Mouse (Mus musculus): ENCODE results near the gene Fgf22. TPM values are rescaled to one million over a fixed set of nuclear protein-coding genes. Genes with fewer than 3 reads are reported as not detected.

Gene Fgf22
- total RNA-seq, 1 experiment = 1.5 TPM

DNA sequence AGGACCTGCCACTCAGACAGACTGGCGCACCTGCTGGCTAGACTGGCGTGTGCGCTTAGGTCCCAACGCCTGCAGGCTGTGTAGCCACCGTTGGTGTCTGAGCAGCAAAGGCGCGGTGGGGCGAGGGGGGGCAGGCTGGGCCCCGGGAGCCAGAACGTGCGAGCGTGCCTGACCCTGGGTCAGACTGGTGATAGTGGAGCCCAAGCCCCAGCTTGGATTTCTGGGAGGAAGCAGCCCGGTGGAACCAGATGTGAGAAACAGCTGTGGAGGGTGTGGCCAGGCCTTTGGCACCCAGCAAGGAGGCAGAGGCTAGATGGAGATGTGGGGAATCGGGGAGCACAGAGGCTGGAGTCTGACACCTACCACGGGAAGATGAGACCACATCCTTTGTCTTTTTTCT lies 42.5 kb downstream of the Fgf22 start:
- H3K9me3 ChIP-seq (ENCODE audit: control insufficient read depth, insufficient read depth, low read depth, low read length) = no peaks in the 10 kb centered on the region
- H3K27ac ChIP-seq (ENCODE audit: insufficient read depth, low read depth, low read length, poor library complexity, severe bottlenecking) = no peak overlapping the region
- in situ Hi-C loops (cut with MboI; ENCODE audit: low sequenced_read_pairs in 2 of 2, unreplicated experiment in 2 of 2) = no loop called here
- TF ChIP-seq MAFK (IDR thresholded peaks at IDR 0.05; ENCODE audit: insufficient read depth, low read depth, low read length) = no peak
- TF ChIP-seq ZC3H11A (IDR thresholded peaks at IDR 0.05; ENCODE audit: borderline replicate concordance, low read depth, low read length) = no peak
- TF ChIP-seq CHD2 (IDR thresholded peaks at IDR 0.05; ENCODE audit: low read depth, low read length) = no peak
- TF ChIP-seq HCFC1 (IDR thresholded peaks at IDR 0.05; ENCODE audit: borderline replicate concordance, insufficient read depth, low read length) = no peak
- TF ChIP-seq ZNF384 (IDR thresholded peaks at IDR 0.05; ENCODE audit: low read depth, low read length) = no peak
- H3K9ac ChIP-seq (ENCODE audit: insufficient read depth, low read depth, low read length, poor library complexity, severe bottlenecking) = no peak overlapping the region
- peak overlapping the region in 1 of 2 experiments; percentile 21; a peak in 1 of 4 replicates for H3K4me3 ChIP-seq (ENCODE audit: insufficient read depth in 1 of 2, low read depth in 1 of 2, low read length in 2 of 2, poor library complexity in 1 of 2, severe bottlenecking in 1 of 2)
- DNase-seq (ENCODE audit: low read depth, low spot score) = no peak
- H3K4me1 ChIP-seq (ENCODE audit: control insufficient read depth in 2 of 2, insufficient read depth in 2 of 2, low read length in 2 of 2, poor library complexity in 1 of 2) = peaks cover 10 to 39% of the 10 kb centered on the region in 2 experiments
- H3K36me3 ChIP-seq (ENCODE audit: control insufficient read depth, insufficient read depth, low read length, poor library complexity, severe bottlenecking) = no peaks in the 10 kb centered on the region

DNA sequence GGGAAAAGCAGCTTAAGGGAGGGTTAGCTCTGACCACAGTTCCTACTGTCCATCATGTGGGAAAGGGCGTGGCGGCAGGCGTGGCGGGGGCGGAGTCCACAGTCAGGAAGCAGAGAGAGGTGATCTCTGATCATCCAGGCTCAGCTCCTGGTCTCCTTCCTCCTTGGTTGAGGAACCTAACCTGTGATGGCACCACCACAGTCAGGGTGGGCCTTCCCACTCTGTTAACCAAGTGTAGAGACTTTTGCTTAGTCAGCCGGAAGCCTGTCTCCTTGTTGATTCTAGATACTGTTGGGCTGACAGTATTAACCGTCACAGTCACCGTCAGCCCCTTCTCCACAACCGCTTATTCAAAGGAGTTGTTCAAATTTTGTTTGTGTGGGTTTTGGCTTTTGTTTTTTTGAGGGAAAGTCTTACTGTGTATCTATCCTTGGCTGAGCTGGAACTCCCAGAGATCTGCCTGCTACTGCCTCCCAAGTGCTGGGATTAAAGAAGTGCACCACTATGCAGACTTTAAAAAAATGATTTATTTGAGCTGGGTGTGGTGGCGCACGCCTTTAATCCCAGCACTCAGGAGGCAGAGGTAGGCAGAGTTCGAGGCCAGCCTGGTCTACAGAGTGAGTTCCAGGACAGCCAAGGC lies 43.5 kb downstream of the Fgf22 start:
- H3K27ac ChIP-seq (ENCODE audit: insufficient read depth, low read depth, low read length, poor library complexity, severe bottlenecking) = no peak overlapping the region
- DNase-seq (ENCODE audit: low read depth, low spot score) = no peak
- no peak overlapping the region for H3K9ac ChIP-seq (ENCODE audit: insufficient read depth, low read depth, low read length, poor library complexity, severe bottlenecking)
- in situ Hi-C loops (cut with MboI; ENCODE audit: low sequenced_read_pairs in 2 of 2, unreplicated experiment in 2 of 2) = no loop called here
- no peak overlapping the region for H3K4me3 ChIP-seq (ENCODE audit: insufficient read depth in 1 of 2, low read depth in 1 of 2, low read length in 2 of 2, poor library complexity in 1 of 2, severe bottlenecking in 1 of 2)
- no peaks in the 10 kb centered on the region for H3K36me3 ChIP-seq (ENCODE audit: control insufficient read depth, insufficient read depth, low read length, poor library complexity, severe bottlenecking)
- no peak for TF ChIP-seq MAFK (IDR thresholded peaks at IDR 0.05; ENCODE audit: insufficient read depth, low read depth, low read length)
- TF ChIP-seq ZNF384 (IDR thresholded peaks at IDR 0.05; ENCODE audit: low read depth, low read length) = no peak
- no peak for TF ChIP-seq ZC3H11A (IDR thresholded peaks at IDR 0.05; ENCODE audit: borderline replicate concordance, low read depth, low read length)
- TF ChIP-seq CHD2 (IDR thresholded peaks at IDR 0.05; ENCODE audit: low read depth, low read length) = no peak
- TF ChIP-seq HCFC1 (IDR thresholded peaks at IDR 0.05; ENCODE audit: borderline replicate concordance, insufficient read depth, low read length) = no peak
- no peaks in the 10 kb centered on the region for H3K9me3 ChIP-seq (ENCODE audit: control insufficient read depth, insufficient read depth, low read depth, low read length)
- H3K4me1 ChIP-seq (ENCODE audit: control insufficient read depth in 2 of 2, insufficient read depth in 2 of 2, low read length in 2 of 2, poor library complexity in 1 of 2) = peaks cover 10 to 44% of the 10 kb centered on the region in 2 experiments

DNA sequence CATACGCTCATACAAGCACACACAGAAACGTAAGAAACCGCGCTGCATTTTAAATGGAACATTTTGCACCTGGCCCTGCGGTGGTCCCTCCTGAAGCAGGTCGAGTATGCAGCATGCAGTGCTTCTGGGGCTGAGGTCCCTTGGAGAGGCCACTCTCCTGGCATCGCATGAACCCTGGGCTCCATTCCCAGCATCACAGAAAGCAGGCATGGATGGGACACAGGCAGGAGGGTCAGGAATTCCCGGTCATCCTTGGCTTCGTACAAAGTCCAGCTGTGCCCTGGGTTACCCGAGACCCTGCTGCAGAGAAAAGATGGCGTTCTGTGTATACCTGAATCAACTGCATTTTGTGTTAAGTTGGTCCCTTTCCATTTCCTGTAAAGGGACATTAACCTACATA lies 45.6 kb downstream of the Fgf22 start:
- Histone ChIP-seq H3K4me1 (ENCODE audit: control insufficient read depth in 2 of 2, insufficient read depth in 2 of 2, low read length in 2 of 2, poor library complexity in 1 of 2) (peaks cover 8 to 48% of the 10 kb centered on the region in 2 experiments; a peak in 3 of 4 replicates), H3K9ac (ENCODE audit: insufficient read depth, low read depth, low read length, poor library complexity, severe bottlenecking) (no peak overlapping the region), H3K36me3 (ENCODE audit: control insufficient read depth, insufficient read depth, low read length, poor library complexity, severe bottlenecking) (no peaks in the 10 kb centered on the region), H3K4me3 (ENCODE audit: insufficient read depth in 1 of 2, low read depth in 1 of 2, low read length in 2 of 2, poor library complexity in 1 of 2, severe bottlenecking in 1 of 2) (no peak overlapping the region), H3K9me3 (ENCODE audit: control insufficient read depth, insufficient read depth, low read depth, low read length) (no peaks in the 10 kb centered on the region), H3K27ac (ENCODE audit: insufficient read depth, low read depth, low read length, poor library complexity, severe bottlenecking) (no peak overlapping the region)
- DNase-seq (ENCODE audit: low read depth, low spot score) = no peak
- TF ChIP-seq ZNF384 (IDR thresholded peaks at IDR 0.05; ENCODE audit: low read depth, low read length) = no peak
- TF ChIP-seq HCFC1 (IDR thresholded peaks at IDR 0.05; ENCODE audit: borderline replicate concordance, insufficient read depth, low read length) = no peak
- no peak for TF ChIP-seq MAFK (IDR thresholded peaks at IDR 0.05; ENCODE audit: insufficient read depth, low read depth, low read length)
- TF ChIP-seq ZC3H11A (IDR thresholded peaks at IDR 0.05; ENCODE audit: borderline replicate concordance, low read depth, low read length) = no peak
- TF ChIP-seq CHD2 (IDR thresholded peaks at IDR 0.05; ENCODE audit: low read depth, low read length) = no peak
- in situ Hi-C loops (cut with MboI; ENCODE audit: low sequenced_read_pairs in 2 of 2, unreplicated experiment in 2 of 2) = no loop called here

DNA sequence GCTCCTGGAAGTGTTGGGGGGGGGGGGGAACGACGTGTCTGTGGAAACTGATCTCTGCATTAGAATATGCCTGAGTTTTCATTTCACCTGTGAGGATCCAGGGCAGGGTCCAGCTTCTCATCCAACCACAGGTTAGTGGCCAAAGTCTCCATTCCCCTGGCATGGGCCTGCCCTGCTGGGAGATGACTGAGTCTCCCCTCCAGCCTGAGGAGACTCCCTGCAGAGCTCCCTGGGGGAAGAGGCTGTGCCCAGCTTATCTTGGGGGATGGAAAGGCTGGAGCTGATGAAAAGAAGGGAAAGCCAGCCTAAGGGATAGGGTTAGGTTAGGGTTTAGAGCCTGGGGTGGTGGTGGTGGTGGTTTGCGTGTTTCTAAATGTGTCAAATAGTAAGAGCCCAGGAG lies 47.0 kb downstream of the Fgf22 start:
- Histone ChIP-seq H3K4me3 (ENCODE audit: insufficient read depth in 1 of 2, low read depth in 1 of 2, low read length in 2 of 2, poor library complexity in 1 of 2, severe bottlenecking in 1 of 2) (no peak overlapping the region), H3K9ac (ENCODE audit: insufficient read depth, low read depth, low read length, poor library complexity, severe bottlenecking) (no peak overlapping the region), H3K9me3 (ENCODE audit: control insufficient read depth, insufficient read depth, low read depth, low read length) (no peaks in the 10 kb centered on the region), H3K36me3 (ENCODE audit: control insufficient read depth, insufficient read depth, low read length, poor library complexity, severe bottlenecking) (no peaks in the 10 kb centered on the region), H3K27ac (ENCODE audit: insufficient read depth, low read depth, low read length, poor library complexity, severe bottlenecking) (peak overlapping the region; percentile 58; the same call in 1 of the 2 replicates), H3K4me1 (ENCODE audit: control insufficient read depth in 2 of 2, insufficient read depth in 2 of 2, low read length in 2 of 2, poor library complexity in 1 of 2) (peaks cover 6 to 54% of the 10 kb centered on the region in 2 experiments; a peak in 3 of 4 replicates)
- in situ Hi-C loops (cut with MboI; ENCODE audit: low sequenced_read_pairs in 2 of 2, unreplicated experiment in 2 of 2) = no loop called here
- no peak for DNase-seq (ENCODE audit: low read depth, low spot score)
- TF ChIP-seq ZNF384 (IDR thresholded peaks at IDR 0.05; ENCODE audit: low read depth, low read length) = no peak
- no peak for TF ChIP-seq HCFC1 (IDR thresholded peaks at IDR 0.05; ENCODE audit: borderline replicate concordance, insufficient read depth, low read length)
- TF ChIP-seq ZC3H11A (IDR thresholded peaks at IDR 0.05; ENCODE audit: borderline replicate concordance, low read depth, low read length) = no peak
- TF ChIP-seq CHD2 (IDR thresholded peaks at IDR 0.05; ENCODE audit: low read depth, low read length) = no peak
- no peak for TF ChIP-seq MAFK (IDR thresholded peaks at IDR 0.05; ENCODE audit: insufficient read depth, low read depth, low read length)
